Mouse (Mus musculus) erythroblast, embryonic 14.5 days (primary cell): Measurements from ENCODE around the gene Gm5767. TPM values are rescaled to one million over a fixed set of nuclear protein-coding genes. Genes with fewer than 3 reads are reported as not detected.

ENCODE experiments used
- H3K27me3 ChIP-seq: 2 replicates; pipeline ENCODE4 v1.6.1; 2012; ENCODE audit warnings: inconsistent platforms; ENCODE audit not compliant: control insufficient read depth
- H3K36me3 ChIP-seq: 2 replicates; pipeline ENCODE4 v1.6.1; 2012; ENCODE audit warnings: mild to moderate bottlenecking, inconsistent platforms; ENCODE audit not compliant: control insufficient read depth
- H3K4me1 ChIP-seq: 2 replicates; pipeline ENCODE4 v1.6.1; 2012; ENCODE audit warnings: inconsistent platforms; ENCODE audit not compliant: control insufficient read depth
- H3K4me3 ChIP-seq: replicated peaks from 2 replicates; pipeline ENCODE3; 2012; ENCODE audit warnings: moderate library complexity, mild to moderate bottlenecking, inconsistent platforms
- H3K9me3 ChIP-seq: 2 replicates; pipeline ENCODE4 v1.6.1; 2012; ENCODE audit warnings: low read length, inconsistent platforms, mixed read lengths; ENCODE audit not compliant: control insufficient read depth
- GATA1 ChIP-seq: IDR thresholded peaks from 2 replicates; pipeline ENCODE4 v1.6.1; 2012; ENCODE audit warnings: low read length, inconsistent platforms, mixed read lengths
- TAL1 ChIP-seq: IDR thresholded peaks from 3 replicates; pipeline ENCODE4 v1.6.1; 2012; ENCODE audit warnings: low read length, inconsistent platforms, mixed read lengths
- polyA plus RNA-seq: library from polyadenylated mRNA; stranded (reverse); fragments of >175 nt; gene quantifications from 2 replicates; pipeline ENCODE4 v1.2.3, GENCODE M21; 2012

Gene Gm5767
- polyA plus RNA-seq, 1 experiment, result not detected

GRCm38 (mm10) chr16:8667261-8667660, 13.3 kb upstream of the Gm5767 start:
- Histone ChIP-seq H3K27me3 (no peaks in the 10 kb centered on the region), H3K4me1 (peaks cover 81% of the 10 kb centered on the region), H3K4me3 (peak overlapping the region; percentile 9), H3K9me3 (no peaks in the 10 kb centered on the region), H3K36me3 (peaks cover 88% of the 10 kb centered on the region)
- no peak for TF ChIP-seq TAL1
- no peak for TF ChIP-seq GATA1

DNA sequence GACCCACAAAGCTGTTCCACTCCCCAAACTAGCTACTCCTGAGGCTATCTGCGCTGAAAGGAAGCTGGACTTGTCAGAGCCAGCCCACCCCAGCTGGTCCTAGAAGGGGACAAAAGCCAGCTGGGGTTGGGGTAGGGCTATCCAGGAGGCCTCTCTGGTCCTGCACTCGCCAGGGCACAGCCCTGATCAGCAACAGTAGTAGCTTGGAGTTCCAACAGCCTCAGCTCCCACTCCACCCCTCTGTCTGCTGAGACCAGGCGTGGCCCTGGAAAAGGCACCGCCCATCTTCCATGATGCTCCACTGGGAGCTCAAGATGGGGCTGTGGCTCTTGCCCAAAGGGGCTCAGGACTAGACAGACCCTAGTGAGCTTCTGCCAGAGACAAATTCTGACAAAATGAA, 12.8 kb upstream of the Gm5767 start:
- TF ChIP-seq TAL1 (no peak), GATA1 (no peak)
- Histone ChIP-seq H3K9me3 (no peaks in the 10 kb centered on the region), H3K4me1 (peaks cover 83% of the 10 kb centered on the region), H3K36me3 (peaks cover 82% of the 10 kb centered on the region), H3K4me3 (peak overlapping the region; percentile 23), H3K27me3 (no peaks in the 10 kb centered on the region)

GRCm38 (mm10) chr16:8668386-8668785, 12.2 kb upstream of the Gm5767 start:
- no peaks in the 10 kb centered on the region for H3K9me3 ChIP-seq
- H3K27me3 ChIP-seq, result no peaks in the 10 kb centered on the region
- H3K4me1 ChIP-seq, result peaks cover 86% of the 10 kb centered on the region
- peak overlapping the region; percentile 78 for H3K4me3 ChIP-seq
- H3K36me3 ChIP-seq, result peaks cover 76% of the 10 kb centered on the region
- no peak for TF ChIP-seq TAL1
- TF ChIP-seq GATA1, result no peak

DNA sequence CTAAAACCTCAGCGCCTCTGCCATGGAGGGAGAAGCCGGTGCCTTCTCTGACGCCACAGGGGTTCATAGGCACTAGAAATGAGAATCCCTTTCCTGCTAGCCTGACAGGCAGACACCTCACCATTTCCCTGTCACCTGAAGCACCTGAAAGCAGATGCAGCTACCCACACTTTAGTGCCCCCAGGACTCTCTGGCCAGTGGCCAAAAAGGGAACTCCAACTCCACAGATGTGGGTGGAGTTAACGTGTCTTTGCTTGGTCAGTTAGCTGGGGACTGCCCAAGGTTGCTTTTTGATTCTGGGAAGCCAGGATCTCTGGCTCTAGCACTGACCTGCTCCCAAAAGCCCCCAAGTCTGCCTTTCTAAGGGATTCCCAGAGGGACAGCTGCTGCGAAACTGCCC, 11.1 kb upstream of the Gm5767 start:
- Histone ChIP-seq H3K4me1 (peaks cover 92% of the 10 kb centered on the region), H3K27me3 (0 out of 2 replicates have a peak, but pooled peaks cover 2% of the 10 kb centered on the region), H3K4me3 (peak overlapping the region; percentile 78), H3K36me3 (peaks cover 66% of the 10 kb centered on the region), H3K9me3 (no peaks in the 10 kb centered on the region)
- TF ChIP-seq TAL1 (no peak), GATA1 (no peak)

- peaks cover 94% of the 10 kb centered on the region for H3K4me1 ChIP-seq
- H3K4me3 ChIP-seq, result peak overlapping the region; percentile 78
- TF ChIP-seq GATA1, result no peak
- TF ChIP-seq TAL1, result no peak
- 0 out of 2 replicates have a peak, but pooled peaks cover 2% of the 10 kb centered on the region for H3K27me3 ChIP-seq
- H3K9me3 ChIP-seq, result no peaks in the 10 kb centered on the region
- H3K36me3 ChIP-seq, result peaks cover 60% of the 10 kb centered on the region
Measured at GRCm38 (mm10) chr16:8670041-8671035, 10.2 kb upstream of the Gm5767 start.

- peaks cover 94% of the 10 kb centered on the region for H3K4me1 ChIP-seq
Measured at GRCm38 (mm10) chr16:8671551-8672349, 8.8 kb upstream of the Gm5767 start, which contains the start of gene Carhsp1. Gene Carhsp1, minus strand, starts transcription at chr16:8672155.

DNA sequence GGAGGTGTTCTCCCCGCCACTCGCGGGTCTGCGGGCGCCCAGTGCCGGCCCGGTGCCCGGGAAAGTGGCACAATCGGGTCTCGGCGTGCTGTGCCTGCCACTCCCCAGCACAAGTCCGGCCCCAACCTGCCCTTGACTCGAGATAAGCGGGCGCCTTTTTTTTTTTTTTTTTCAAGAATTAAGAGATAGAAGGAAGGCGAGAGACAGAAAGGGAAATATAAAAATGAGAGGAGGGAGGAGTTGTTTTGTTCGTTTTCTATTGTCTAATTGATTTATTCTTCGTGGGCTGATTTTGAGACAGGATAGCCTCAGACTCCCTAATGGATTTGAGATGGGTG, 8.3 kb upstream of the Gm5767 start:
- Histone ChIP-seq H3K27me3 (0 out of 2 replicates have a peak, but pooled peaks cover 2% of the 10 kb centered on the region), H3K9me3 (no peaks in the 10 kb centered on the region), H3K4me1 (peaks cover 94% of the 10 kb centered on the region), H3K4me3 (peak overlapping the region; percentile 78), H3K36me3 (peaks cover 48% of the 10 kb centered on the region)
- TF ChIP-seq GATA1, result no peak
- TF ChIP-seq TAL1, result no peak

More at GRCm38 (mm10) chr16:8671551-8672349, 8.8 kb upstream of the Gm5767 start, which contains the start of gene Carhsp1:
- Histone ChIP-seq H3K36me3 (peaks cover 49% of the 10 kb centered on the region), H3K27me3 (0 out of 2 replicates have a peak, but pooled peaks cover 2% of the 10 kb centered on the region), H3K4me3 (peak within 1 kb of the TSS; percentile 78), H3K9me3 (no peaks in the 10 kb centered on the region)
- TF ChIP-seq GATA1 (no peak), TAL1 (no peak)

DNA sequence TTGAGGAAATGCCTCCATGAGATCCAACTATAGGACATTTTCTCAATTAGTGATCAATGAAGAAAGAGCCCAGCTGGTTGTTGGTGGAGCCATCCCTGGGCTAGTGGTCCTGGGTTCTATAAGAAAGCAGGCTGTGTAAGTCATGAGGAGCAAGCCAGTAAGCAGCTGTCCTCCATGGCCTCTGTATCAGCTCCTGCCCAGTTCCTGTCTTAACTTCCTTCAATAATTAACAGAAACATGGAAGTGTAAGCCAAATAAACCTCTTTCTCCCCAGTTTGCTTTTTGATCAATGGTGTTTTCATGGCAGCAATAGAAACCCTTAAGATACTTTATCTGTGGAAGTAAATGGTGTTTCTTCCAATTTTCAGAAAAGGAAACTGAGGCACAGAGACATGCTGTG, 7.8 kb upstream of the Gm5767 start:
- H3K9me3 ChIP-seq, result no peaks in the 10 kb centered on the region
- 0 out of 2 replicates have a peak, but pooled peaks cover 2% of the 10 kb centered on the region for H3K27me3 ChIP-seq
- TF ChIP-seq GATA1 (no peak), TAL1 (no peak)
- peaks cover 94% of the 10 kb centered on the region for H3K4me1 ChIP-seq
- H3K36me3 ChIP-seq, result peaks cover 47% of the 10 kb centered on the region
- H3K4me3 ChIP-seq, result peak overlapping the region; percentile 78
